Mouse (Mus musculus): ENCODE data around the gene Efhc1. TPM values are rescaled to one million over a fixed set of nuclear protein-coding genes. Genes with fewer than 3 reads are reported as not detected.

The Efhc1 gene
- polyA plus RNA-seq, 1 experiment from 2014 or later, result 2.1 TPM

GRCm38 (mm10) chr1:21037881-21038601 is 86.6 kb downstream of the Efhc1 start:
- Histone ChIP-seq H3K4me2 (ENCODE audit: low read depth, low read length) (no peak overlapping the region), H3K4me1 (ENCODE audit: control insufficient read depth, insufficient read depth, low read length) (peaks cover 4% of the 10 kb centered on the region), H3K27ac (ENCODE audit: low read length) (no peak overlapping the region), H3K36me3 (ENCODE audit: control insufficient read depth, insufficient read depth, low read length) (no peaks in the 10 kb centered on the region), H3K4me3 (ENCODE audit: low read length) (no peak overlapping the region), H3K9ac (ENCODE audit: low read depth, low read length) (no peak overlapping the region), H3K9me3 (ENCODE audit: control insufficient read depth, low read length) (no peaks in the 10 kb centered on the region), H3K27me3 (replicated peaks; ENCODE audit: control insufficient read depth, insufficient read depth, low read length) (no peaks in the 10 kb centered on the region)
- WGBS, result 84% methylated on average over 6 of the region's 6 CpGs
- no peak for ATAC-seq

GRCm38 (mm10) chr1:21039564-21039963 is 88.1 kb downstream of the Efhc1 start:
- WGBS, result 89% methylated on average over 3 of the region's 3 CpGs
- no peak overlapping the region for H3K4me3 ChIP-seq (ENCODE audit: low read length)
- ATAC-seq, result no peak
- peaks cover 4% of the 10 kb centered on the region for H3K4me1 ChIP-seq (ENCODE audit: control insufficient read depth, insufficient read depth, low read length)
- H3K36me3 ChIP-seq (ENCODE audit: control insufficient read depth, insufficient read depth, low read length), result no peaks in the 10 kb centered on the region
- H3K9ac ChIP-seq (ENCODE audit: low read depth, low read length), result no peak overlapping the region
- H3K4me2 ChIP-seq (ENCODE audit: low read depth, low read length), result no peak overlapping the region
- H3K27me3 ChIP-seq (replicated peaks; ENCODE audit: control insufficient read depth, insufficient read depth, low read length), result no peaks in the 10 kb centered on the region
- H3K9me3 ChIP-seq (ENCODE audit: control insufficient read depth, low read length), result no peaks in the 10 kb centered on the region
- no peak overlapping the region for H3K27ac ChIP-seq (ENCODE audit: low read length)

- Histone ChIP-seq H3K4me3 (ENCODE audit: low read length) (no peak overlapping the region), H3K36me3 (ENCODE audit: control insufficient read depth, insufficient read depth, low read length) (no peaks in the 10 kb centered on the region), H3K4me2 (ENCODE audit: low read depth, low read length) (no peak overlapping the region), H3K9me3 (ENCODE audit: control insufficient read depth, low read length) (no peaks in the 10 kb centered on the region), H3K27ac (ENCODE audit: low read length) (no peak overlapping the region), H3K4me1 (ENCODE audit: control insufficient read depth, insufficient read depth, low read length) (peaks cover 4% of the 10 kb centered on the region), H3K27me3 (replicated peaks; ENCODE audit: control insufficient read depth, insufficient read depth, low read length) (no peaks in the 10 kb centered on the region), H3K9ac (ENCODE audit: low read depth, low read length) (no peak overlapping the region)
- no peak for ATAC-seq
- WGBS, result 86% methylated on average over 7 of the region's 7 CpGs
Observed at GRCm38 (mm10) chr1:21040173-21040572, 88.7 kb downstream of the Efhc1 start.

Other genes starting within 250 kb of the Efhc1 start
- gene Il17a, start 220.7 kb upstream of the Efhc1 start, polyA plus RNA-seq (2015; fragmentation: Nextera tagmentation; extraction: Ambion mirVana), result not detected in 2 replicates
- not detected in 2 replicates for gene Il17f, start 161.0 kb upstream of the Efhc1 start, polyA plus RNA-seq (2015; fragmentation: Nextera tagmentation; extraction: Ambion mirVana)
- gene Mcm3, start 131.3 kb upstream of the Efhc1 start, polyA plus RNA-seq (2015; fragmentation: Nextera tagmentation; extraction: Ambion mirVana), result 103 and 121 TPM in 2 replicates
- 6.1 and 6.2 TPM in 2 replicates for gene Paqr8, start 61.0 kb upstream of the Efhc1 start, polyA plus RNA-seq (2015; fragmentation: Nextera tagmentation; extraction: Ambion mirVana)
- 5.3 and 6.3 TPM in 2 replicates for gene Tram2, start 127.6 kb downstream of the Efhc1 start, polyA plus RNA-seq (2015; fragmentation: Nextera tagmentation; extraction: Ambion mirVana)